10 mouse cellular contexts compared by ENCODE assay signal in genomic region chr11:106214856-106215255, GRCm38 (mm10). TPM values are rescaled to one million over a fixed set of nuclear protein-coding genes. Genes with fewer than 3 reads are reported as not detected.
DNase-seq lines count a peak whose midpoint lies in the region; ATAC-seq and TF ChIP-seq lines count a peak whose summit lies in the region.
"Had no signal": no experiment of that assay in that cellular context is flagged by ENCODE, and none has a peak within 500 bp of the region (broad histone marks: within the 10 kb centered on the region; RNA-seq: fewer than 3 reads in every experiment).

No protein-coding gene starts in this region.

- no peaks in the 10 kb centered on the region for H3K9me3 ChIP-seq in heart, embryonic 12.5 days (replicated peaks)
- H3K9me3 ChIP-seq in G1E (replicated peaks): no peaks in the 10 kb centered on the region
- no peaks in the 10 kb centered on the region for H3K9me3 ChIP-seq in heart, embryonic 16.5 days (replicated peaks; ENCODE audit: control insufficient read depth, low read length)
- H3K9me3 ChIP-seq in liver, embryonic 15.5 days (replicated peaks): no peaks in the 10 kb centered on the region

- peak overlapping the region; percentile 98 for H3K9ac ChIP-seq in heart, embryonic 12.5 days
- peak overlapping the region; percentile 82 for H3K9ac ChIP-seq in heart, embryonic 16.5 days (ENCODE audit: low read length)
- peak overlapping the region; percentile 99 for H3K9ac ChIP-seq in liver, embryonic 15.5 days

- WGBS in heart, embryonic 12.5 days: 90% methylated on average over 5 of the region's 5 CpGs
- WGBS in heart, embryonic 16.5 days: 90% methylated on average over 5 of the region's 5 CpGs
- WGBS in liver, embryonic 15.5 days (ENCODE audit: insufficient replicate concordance): 75% methylated on average over 5 of the region's 5 CpGs

- H3K27ac ChIP-seq in heart, embryonic 12.5 days (ENCODE audit: poor library complexity, severe bottlenecking): no peak overlapping the region
- H3K27ac ChIP-seq in heart, embryonic 16.5 days (ENCODE audit: low read length): no peak overlapping the region
- peak overlapping the region; percentile 100 for H3K27ac ChIP-seq in liver, embryonic 15.5 days (replicated peaks)

- peaks cover 20% of the 10 kb centered on the region for H3K4me1 ChIP-seq in heart, embryonic 12.5 days (replicated peaks)
- H3K4me1 ChIP-seq in G1E (ENCODE audit: insufficient read depth, low read depth, low read length): peaks cover 34% of the 10 kb centered on the region
- peaks cover 33% of the 10 kb centered on the region for H3K4me1 ChIP-seq in heart, embryonic 16.5 days (ENCODE audit: control insufficient read depth, insufficient read depth, low read length)
- peaks cover 28% of the 10 kb centered on the region for H3K4me1 ChIP-seq in liver, embryonic 15.5 days (replicated peaks)

- peaks cover 30% of the 10 kb centered on the region for H3K36me3 ChIP-seq in heart, embryonic 12.5 days
- peaks cover 50% of the 10 kb centered on the region for H3K36me3 ChIP-seq in G1E (replicated peaks)
- H3K36me3 ChIP-seq in heart, embryonic 16.5 days (ENCODE audit: control insufficient read depth, insufficient read depth): peaks cover 19% of the 10 kb centered on the region
- peaks cover 35% of the 10 kb centered on the region for H3K36me3 ChIP-seq in liver, embryonic 15.5 days (replicated peaks)

- no peak for TF ChIP-seq CTCF in G1E (IDR thresholded peaks at IDR 0.05; ENCODE audit: low read depth, low read length)

- no peak for ATAC-seq in heart, embryonic 12.5 days (ENCODE audit: insufficient number of reproducible peaks, low FRiP score)
- ATAC-seq in G1E (ENCODE audit: extremely low read depth, insufficient number of reproducible peaks, low FRiP score, poor library complexity, severe bottlenecking): no peak
- ATAC-seq in heart, embryonic 16.5 days (replicated peaks; ENCODE audit: extremely low read depth, insufficient read depth, low FRiP score): no peak
- ATAC-seq in liver, embryonic 15.5 days (ENCODE audit: insufficient read depth): no peak

- H3K4me2 ChIP-seq in heart, embryonic 12.5 days: peak overlapping the region; percentile 80
- peak overlapping the region; percentile 82 for H3K4me2 ChIP-seq in heart, embryonic 16.5 days (ENCODE audit: low read depth, low read length)
- peak overlapping the region; percentile 81 for H3K4me2 ChIP-seq in liver, embryonic 15.5 days

- peak overlapping the region; percentile 90 for H3K4me3 ChIP-seq in heart, embryonic 12.5 days
- H3K4me3 ChIP-seq in G1E (ENCODE audit: low read depth, low read length): peak overlapping the region; percentile 97
- H3K4me3 ChIP-seq in heart, embryonic 16.5 days (ENCODE audit: low read length): peak overlapping the region; percentile 99; the same call in 1 of the 2 replicates
- peak overlapping the region; percentile 99 for H3K4me3 ChIP-seq in liver, embryonic 15.5 days (replicated peaks)

- DNase-seq in heart, adult 8-10 months (ENCODE audit: low spot score): no peak
- DNase-seq in G1E (ENCODE audit: low spot score): no peak
- DNase-seq in thymus, postnatal 0 days (ENCODE audit: low spot score): no peak
- DNase-seq in layer of hippocampus, adult 18-20 months (ENCODE audit: low spot score in 2 of 2): no peak
- DNase-seq in ovary, postnatal 36 days (ENCODE audit: low spot score): no peak
- DNase-seq: cerebellum, adult 8-10 months; kidney, adult 9 months had no signal

- H3K27me3 ChIP-seq in heart, embryonic 12.5 days (replicated peaks): no peaks in the 10 kb centered on the region
- H3K27me3 ChIP-seq in G1E (ENCODE audit: insufficient read depth, low read length): no peaks in the 10 kb centered on the region
- no peaks in the 10 kb centered on the region for H3K27me3 ChIP-seq in heart, embryonic 16.5 days (ENCODE audit: control insufficient read depth, insufficient read depth, low read length)
- no peaks in the 10 kb centered on the region for H3K27me3 ChIP-seq in liver, embryonic 15.5 days

RNA-seq across cellular contexts. Expression of gene Ccdc47, which starts 1.3 kb away (rescaled TPM):
- 90.3 and 93.1 TPM in 2 replicates for polyA plus RNA-seq in heart, embryonic 12.5 days (2016; fragmentation: Nextera tagmentation; extraction: Ambion mirVana)
- total RNA-seq in heart, adult 8-10 months (2022): 10 to 100 TPM; 71.6 to 93.0 (median 85.9) TPM
- 78.5 and 92.2 TPM in 2 replicates for total RNA-seq in G1E (2014; fragmentation: Nextera tagmentation)
- total RNA-seq in G1E (2017): 90.1 and 129 TPM in 2 replicates
- polyA plus RNA-seq in G1E (2012): 3.8 and 3.9 TPM in 2 replicates
- polyA plus RNA-seq in heart, embryonic 16.5 days (2015; fragmentation: Nextera tagmentation; extraction: Ambion mirVana): 101 and 110 TPM in 2 replicates
- polyA plus RNA-seq in liver, embryonic 15.5 days (2015; fragmentation: Nextera tagmentation; extraction: Ambion mirVana): 36.4 and 37.3 TPM in 2 replicates
- 57.0 and 63.1 TPM in 2 replicates for polyA plus RNA-seq in thymus, postnatal 0 days (2015; fragmentation: Nextera tagmentation; extraction: Ambion mirVana)
- total RNA-seq in layer of hippocampus, adult 18-20 months (2021): 100 to 1,000 TPM in 1 of 2 experiments, 10 to 100 TPM in 1; 96.3 to 100 TPM

RNA-seq across cellular contexts. Expression of gene Ddx42, which starts 1.9 kb away (rescaled TPM):
- polyA plus RNA-seq in heart, embryonic 12.5 days (2016; fragmentation: Nextera tagmentation; extraction: Ambion mirVana): 59.1 and 60.7 TPM in 2 replicates
- total RNA-seq in heart, adult 8-10 months (2022): 10 to 100 TPM; 24.7 to 30.7 (median 27.3) TPM
- 63.7 and 71.8 TPM in 2 replicates for total RNA-seq in G1E (2014; fragmentation: Nextera tagmentation)
- total RNA-seq in G1E (2017): 89.0 and 112 TPM in 2 replicates
- 28.4 and 50.3 TPM in 2 replicates for polyA plus RNA-seq in G1E (2012)
- 46.5 and 47.2 TPM in 2 replicates for polyA plus RNA-seq in heart, embryonic 16.5 days (2015; fragmentation: Nextera tagmentation; extraction: Ambion mirVana)
- polyA plus RNA-seq in liver, embryonic 15.5 days (2015; fragmentation: Nextera tagmentation; extraction: Ambion mirVana): 21.3 and 22.4 TPM in 2 replicates
- 58.3 and 67.8 TPM in 2 replicates for polyA plus RNA-seq in thymus, postnatal 0 days (2015; fragmentation: Nextera tagmentation; extraction: Ambion mirVana)
- total RNA-seq in layer of hippocampus, adult 18-20 months (2021): 10 to 100 TPM; 65.8 to 68.2 TPM

RNA-seq across cellular contexts. Expression of gene Strada, which starts 12.9 kb away (rescaled TPM):
- polyA plus RNA-seq in heart, embryonic 12.5 days (2016; fragmentation: Nextera tagmentation; extraction: Ambion mirVana): 22.4 and 22.6 TPM in 2 replicates
- total RNA-seq in heart, adult 8-10 months (2022): 1 to 10 TPM; 4.8 to 8.5 (median 7.6) TPM
- total RNA-seq in G1E (2014; fragmentation: Nextera tagmentation): 28.9 and 40.2 TPM in 2 replicates
- 19.5 and 21.1 TPM in 2 replicates for total RNA-seq in G1E (2017)
- polyA plus RNA-seq in G1E (2012): 32.3 and 36.2 TPM in 2 replicates
- polyA plus RNA-seq in heart, embryonic 16.5 days (2015; fragmentation: Nextera tagmentation; extraction: Ambion mirVana): 17.5 and 21.9 TPM in 2 replicates
- polyA plus RNA-seq in liver, embryonic 15.5 days (2015; fragmentation: Nextera tagmentation; extraction: Ambion mirVana): 7.8 and 7.9 TPM in 2 replicates
- polyA plus RNA-seq in thymus, postnatal 0 days (2015; fragmentation: Nextera tagmentation; extraction: Ambion mirVana): 18.9 and 21.6 TPM in 2 replicates
- total RNA-seq in layer of hippocampus, adult 18-20 months (2021): 10 to 100 TPM; 26.6 to 29.2 TPM

RNA-seq across cellular contexts. Expression of gene Ftsj3, which starts 41.0 kb away (rescaled TPM):
- 45.3 and 45.9 TPM in 2 replicates for polyA plus RNA-seq in heart, embryonic 12.5 days (2016; fragmentation: Nextera tagmentation; extraction: Ambion mirVana)
- 10 to 100 TPM; 19.3 to 23.1 (median 21.2) TPM for total RNA-seq in heart, adult 8-10 months (2022)
- total RNA-seq in G1E (2014; fragmentation: Nextera tagmentation): 49.0 and 59.8 TPM in 2 replicates
- 90.6 and 109 TPM in 2 replicates for total RNA-seq in G1E (2017)
- polyA plus RNA-seq in G1E (2012): 11.5 and 21.6 TPM in 2 replicates
- polyA plus RNA-seq in heart, embryonic 16.5 days (2015; fragmentation: Nextera tagmentation; extraction: Ambion mirVana): 34.0 and 38.7 TPM in 2 replicates
- polyA plus RNA-seq in liver, embryonic 15.5 days (2015; fragmentation: Nextera tagmentation; extraction: Ambion mirVana): 30.2 and 30.4 TPM in 2 replicates
- 58.3 and 60.5 TPM in 2 replicates for polyA plus RNA-seq in thymus, postnatal 0 days (2015; fragmentation: Nextera tagmentation; extraction: Ambion mirVana)
- total RNA-seq in layer of hippocampus, adult 18-20 months (2021): 10 to 100 TPM; 26.2 to 31.1 TPM

RNA-seq across cellular contexts. Expression of gene Psmc5, which starts 41.1 kb away (rescaled TPM):
- 247 and 253 TPM in 2 replicates for polyA plus RNA-seq in heart, embryonic 12.5 days (2016; fragmentation: Nextera tagmentation; extraction: Ambion mirVana)
- total RNA-seq in heart, adult 8-10 months (2022): 100 to 1,000 TPM in 3 of 4 experiments, 10 to 100 TPM in 1; 99.8 to 112 (median 103) TPM
- total RNA-seq in G1E (2014; fragmentation: Nextera tagmentation): 44.0 and 50.7 TPM in 2 replicates
- total RNA-seq in G1E (2017): 90.7 and 96.0 TPM in 2 replicates
- 38.4 and 64.1 TPM in 2 replicates for polyA plus RNA-seq in G1E (2012)
- polyA plus RNA-seq in heart, embryonic 16.5 days (2015; fragmentation: Nextera tagmentation; extraction: Ambion mirVana): 217 and 221 TPM in 2 replicates
- 128 and 131 TPM in 2 replicates for polyA plus RNA-seq in liver, embryonic 15.5 days (2015; fragmentation: Nextera tagmentation; extraction: Ambion mirVana)
- 260 and 266 TPM in 2 replicates for polyA plus RNA-seq in thymus, postnatal 0 days (2015; fragmentation: Nextera tagmentation; extraction: Ambion mirVana)
- 100 to 1,000 TPM; 189 to 196 TPM for total RNA-seq in layer of hippocampus, adult 18-20 months (2021)
